Mouse (Mus musculus): ENCODE results near the gene Tmprss4. TPM values are rescaled to one million over a fixed set of nuclear protein-coding genes. Genes with fewer than 3 reads are reported as not detected.

Tmprss4 gene
- polyA plus RNA-seq, 1 experiment from 2014 or later, result 2.8 TPM

- Histone ChIP-seq H3K27ac (ENCODE audit: low read length) (no peak overlapping the region), H3K27me3 (ENCODE audit: control insufficient read depth, insufficient read depth, low read depth, low read length) (no peaks in the 10 kb centered on the region), H3K4me1 (replicated peaks; ENCODE audit: control insufficient read depth, insufficient read depth, low read length) (no peaks in the 10 kb centered on the region), H3K36me3 (ENCODE audit: control insufficient read depth, insufficient read depth, low read length) (no peaks in the 10 kb centered on the region), H3K4me2 (ENCODE audit: low read depth, low read length) (no peak overlapping the region), H3K9me3 (ENCODE audit: control insufficient read depth, low read length) (no peaks in the 10 kb centered on the region), H3K4me3 (ENCODE audit: low read length) (no peak overlapping the region), H3K9ac (ENCODE audit: low read length) (no peak overlapping the region)
- ATAC-seq (ENCODE audit: low read depth), result peak; percentile 57; the same call in 1 of the 2 replicates
- WGBS, result 40% methylated on average over 6 of the region's 6 CpGs
Observed at GRCm38 (mm10) chr9:45235668-45236227, 31.9 kb upstream of the Tmprss4 start.

GRCm38 (mm10) chr9:45229359-45229758 is 25.5 kb upstream of the Tmprss4 start:
- H3K36me3 ChIP-seq (ENCODE audit: control insufficient read depth, insufficient read depth, low read length), result no peaks in the 10 kb centered on the region
- H3K9ac ChIP-seq (ENCODE audit: low read length), result no peak overlapping the region
- WGBS, result 72% methylated on average over 8 of the region's 8 CpGs
- H3K27me3 ChIP-seq (ENCODE audit: control insufficient read depth, insufficient read depth, low read depth, low read length), result no peaks in the 10 kb centered on the region
- no peak overlapping the region for H3K4me2 ChIP-seq (ENCODE audit: low read depth, low read length)
- no peaks in the 10 kb centered on the region for H3K4me1 ChIP-seq (replicated peaks; ENCODE audit: control insufficient read depth, insufficient read depth, low read length)
- H3K27ac ChIP-seq (ENCODE audit: low read length), result no peak overlapping the region
- H3K9me3 ChIP-seq (ENCODE audit: control insufficient read depth, low read length), result no peaks in the 10 kb centered on the region
- H3K4me3 ChIP-seq (ENCODE audit: low read length), result no peak overlapping the region
- ATAC-seq (ENCODE audit: low read depth), result no peak

- Histone ChIP-seq H3K27me3 (ENCODE audit: control insufficient read depth, insufficient read depth, low read depth, low read length) (no peaks in the 10 kb centered on the region), H3K9me3 (ENCODE audit: control insufficient read depth, low read length) (no peaks in the 10 kb centered on the region), H3K36me3 (ENCODE audit: control insufficient read depth, insufficient read depth, low read length) (no peaks in the 10 kb centered on the region), H3K4me3 (ENCODE audit: low read length) (no peak overlapping the region), H3K27ac (ENCODE audit: low read length) (no peak overlapping the region), H3K4me2 (ENCODE audit: low read depth, low read length) (no peak overlapping the region), H3K4me1 (replicated peaks; ENCODE audit: control insufficient read depth, insufficient read depth, low read length) (no peaks in the 10 kb centered on the region), H3K9ac (ENCODE audit: low read length) (no peak overlapping the region)
- peak; percentile 56; the same call in 1 of the 2 replicates for ATAC-seq (ENCODE audit: low read depth)
- WGBS, result 5% methylated on average over 6 of the region's 6 CpGs
Observed at GRCm38 (mm10) chr9:45221567-45221966, 17.7 kb upstream of the Tmprss4 start.

- H3K9me3 ChIP-seq (ENCODE audit: control insufficient read depth, low read length), result no peaks in the 10 kb centered on the region
- no peak for ATAC-seq (ENCODE audit: low read depth)
- no peak overlapping the region for H3K27ac ChIP-seq (ENCODE audit: low read length)
- 69% methylated on average over 3 of the region's 3 CpGs for WGBS
- no peaks in the 10 kb centered on the region for H3K36me3 ChIP-seq (ENCODE audit: control insufficient read depth, insufficient read depth, low read length)
- H3K9ac ChIP-seq (ENCODE audit: low read length), result no peak overlapping the region
- H3K4me3 ChIP-seq (ENCODE audit: low read length), result no peak overlapping the region
- H3K4me1 ChIP-seq (replicated peaks; ENCODE audit: control insufficient read depth, insufficient read depth, low read length), result no peaks in the 10 kb centered on the region
- no peak overlapping the region for H3K4me2 ChIP-seq (ENCODE audit: low read depth, low read length)
- H3K27me3 ChIP-seq (ENCODE audit: control insufficient read depth, insufficient read depth, low read depth, low read length), result no peaks in the 10 kb centered on the region
Observed at GRCm38 (mm10) chr9:45219644-45220043, 15.8 kb upstream of the Tmprss4 start.

GRCm38 (mm10) chr9:45215526-45216179 is 11.8 kb upstream of the Tmprss4 start:
- H3K9me3 ChIP-seq (ENCODE audit: control insufficient read depth, low read length), result no peaks in the 10 kb centered on the region
- H3K4me2 ChIP-seq (ENCODE audit: low read depth, low read length), result no peak overlapping the region
- ATAC-seq (ENCODE audit: low read depth), result no peak
- no peak overlapping the region for H3K27ac ChIP-seq (ENCODE audit: low read length)
- no peaks in the 10 kb centered on the region for H3K36me3 ChIP-seq (ENCODE audit: control insufficient read depth, insufficient read depth, low read length)
- H3K27me3 ChIP-seq (ENCODE audit: control insufficient read depth, insufficient read depth, low read depth, low read length), result no peaks in the 10 kb centered on the region
- WGBS, result 46% methylated on average over 11 of the region's 11 CpGs
- no peaks in the 10 kb centered on the region for H3K4me1 ChIP-seq (replicated peaks; ENCODE audit: control insufficient read depth, insufficient read depth, low read length)
- H3K9ac ChIP-seq (ENCODE audit: low read length), result no peak overlapping the region
- no peak overlapping the region for H3K4me3 ChIP-seq (ENCODE audit: low read length)

- Histone ChIP-seq H3K9ac (ENCODE audit: low read length) (no peak overlapping the region), H3K27me3 (ENCODE audit: control insufficient read depth, insufficient read depth, low read depth, low read length) (no peaks in the 10 kb centered on the region), H3K27ac (ENCODE audit: low read length) (no peak overlapping the region), H3K4me2 (ENCODE audit: low read depth, low read length) (no peak overlapping the region), H3K36me3 (ENCODE audit: control insufficient read depth, insufficient read depth, low read length) (no peaks in the 10 kb centered on the region), H3K4me3 (ENCODE audit: low read length) (no peak overlapping the region), H3K9me3 (ENCODE audit: control insufficient read depth, low read length) (no peaks in the 10 kb centered on the region), H3K4me1 (replicated peaks; ENCODE audit: control insufficient read depth, insufficient read depth, low read length) (no peaks in the 10 kb centered on the region)
- ATAC-seq (ENCODE audit: low read depth), result no peak
- WGBS, result 64% methylated on average over 6 of the region's 6 CpGs
Observed at GRCm38 (mm10) chr9:45212001-45212400, 8.1 kb upstream of the Tmprss4 start.

GRCm38 (mm10) chr9:45207015-45207743 is 3.3 kb upstream of the Tmprss4 start:
- Histone ChIP-seq H3K4me3 (ENCODE audit: low read length) (no peak overlapping the region), H3K36me3 (ENCODE audit: control insufficient read depth, insufficient read depth, low read length) (no peaks in the 10 kb centered on the region), H3K4me1 (replicated peaks; ENCODE audit: control insufficient read depth, insufficient read depth, low read length) (no peaks in the 10 kb centered on the region), H3K9ac (ENCODE audit: low read length) (no peak overlapping the region), H3K9me3 (ENCODE audit: control insufficient read depth, low read length) (no peaks in the 10 kb centered on the region), H3K4me2 (ENCODE audit: low read depth, low read length) (no peak overlapping the region), H3K27me3 (ENCODE audit: control insufficient read depth, insufficient read depth, low read depth, low read length) (no peaks in the 10 kb centered on the region), H3K27ac (ENCODE audit: low read length) (no peak overlapping the region)
- ATAC-seq (ENCODE audit: low read depth), result no peak
- 64% methylated on average over 7 of the region's 7 CpGs for WGBS

GRCm38 (mm10) chr9:45206121-45206520 is 2.2 kb upstream of the Tmprss4 start:
- Histone ChIP-seq H3K9ac (ENCODE audit: low read length) (no peak overlapping the region), H3K27ac (ENCODE audit: low read length) (no peak overlapping the region), H3K27me3 (ENCODE audit: control insufficient read depth, insufficient read depth, low read depth, low read length) (no peaks in the 10 kb centered on the region), H3K36me3 (ENCODE audit: control insufficient read depth, insufficient read depth, low read length) (no peaks in the 10 kb centered on the region), H3K4me1 (replicated peaks; ENCODE audit: control insufficient read depth, insufficient read depth, low read length) (no peaks in the 10 kb centered on the region), H3K9me3 (ENCODE audit: control insufficient read depth, low read length) (no peaks in the 10 kb centered on the region), H3K4me2 (ENCODE audit: low read depth, low read length) (no peak overlapping the region), H3K4me3 (ENCODE audit: low read length) (no peak overlapping the region)
- 70% methylated on average over 4 of the region's 4 CpGs for WGBS
- ATAC-seq (ENCODE audit: low read depth), result no peak

- no peak overlapping the region for H3K4me3 ChIP-seq (ENCODE audit: low read length)
- no peaks in the 10 kb centered on the region for H3K27me3 ChIP-seq (ENCODE audit: control insufficient read depth, insufficient read depth, low read depth, low read length)
- H3K9ac ChIP-seq (ENCODE audit: low read length), result no peak overlapping the region
- H3K9me3 ChIP-seq (ENCODE audit: control insufficient read depth, low read length), result no peaks in the 10 kb centered on the region
- H3K36me3 ChIP-seq (ENCODE audit: control insufficient read depth, insufficient read depth, low read length), result no peaks in the 10 kb centered on the region
- ATAC-seq (ENCODE audit: low read depth), result no peak
- no peaks in the 10 kb centered on the region for H3K4me1 ChIP-seq (replicated peaks; ENCODE audit: control insufficient read depth, insufficient read depth, low read length)
- no peak overlapping the region for H3K27ac ChIP-seq (ENCODE audit: low read length)
- no peak overlapping the region for H3K4me2 ChIP-seq (ENCODE audit: low read depth, low read length)
- 75% methylated on average over 5 of the region's 5 CpGs for WGBS
Observed at GRCm38 (mm10) chr9:45205143-45205542, 1.3 kb upstream of the Tmprss4 start.
